Mouse (Mus musculus) cerebral cortex, adult 2 months (tissue): ENCODE measurements around the gene Cnot6.

Experiments
- WGBS: fragments of 180-500 bp; shearing (Covaris S2); methylation state at CpG from one replicate; pipeline ENCODE4 v1.1.7; 2018; 5-methylcytosine and 5-hydroxymethylcytosine counted together

The Cnot6 gene

DNA sequence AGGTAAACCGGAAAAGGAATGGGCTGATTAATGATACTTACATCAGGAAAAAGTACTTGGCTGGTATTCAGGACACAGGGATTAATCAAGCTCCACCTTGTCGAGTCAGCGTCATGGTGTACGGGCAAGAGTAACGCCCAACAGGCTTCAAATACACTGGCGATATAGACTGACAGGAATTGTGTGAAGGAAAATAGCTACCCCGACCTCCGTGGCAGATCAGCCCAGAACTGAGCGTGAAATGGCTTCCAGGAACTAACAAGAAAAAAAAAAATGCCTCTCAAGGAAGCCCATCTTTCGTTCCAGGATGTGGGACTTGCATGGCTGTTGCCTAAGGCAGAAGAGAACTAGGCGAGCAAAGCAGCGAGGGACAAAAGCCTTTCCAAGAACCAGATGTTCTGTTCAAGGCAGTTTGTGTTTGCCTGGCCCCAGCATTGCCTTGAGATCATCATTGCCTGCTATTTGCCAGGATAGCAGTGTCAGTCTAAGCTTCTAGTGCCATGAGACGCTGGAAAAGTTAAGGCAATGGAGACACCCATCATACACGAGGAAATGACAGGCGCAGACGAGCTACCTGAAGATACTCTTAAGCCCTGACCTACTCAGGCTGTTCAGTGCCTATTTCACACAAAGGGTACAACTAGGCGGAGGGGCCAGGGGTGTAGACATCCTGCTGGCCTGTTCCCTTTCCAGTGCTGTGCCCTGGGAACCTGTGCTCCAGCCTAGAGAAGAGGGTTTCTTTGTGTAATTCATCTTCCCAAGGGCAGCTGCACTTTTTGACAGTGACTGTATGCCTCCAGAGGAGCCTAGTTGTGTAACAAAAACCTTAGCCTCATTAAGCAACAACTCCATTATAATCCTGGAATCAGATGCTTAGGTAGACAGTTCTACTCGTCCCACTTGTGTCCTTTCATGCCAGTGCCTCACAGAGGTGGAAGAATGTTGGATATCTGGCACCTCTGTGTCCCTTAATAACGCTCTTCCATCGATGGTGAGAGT, 1.1 kb upstream of the Cnot6 start:
- WGBS = 32% methylated on average over 20 of the region's 20 CpGs

DNA sequence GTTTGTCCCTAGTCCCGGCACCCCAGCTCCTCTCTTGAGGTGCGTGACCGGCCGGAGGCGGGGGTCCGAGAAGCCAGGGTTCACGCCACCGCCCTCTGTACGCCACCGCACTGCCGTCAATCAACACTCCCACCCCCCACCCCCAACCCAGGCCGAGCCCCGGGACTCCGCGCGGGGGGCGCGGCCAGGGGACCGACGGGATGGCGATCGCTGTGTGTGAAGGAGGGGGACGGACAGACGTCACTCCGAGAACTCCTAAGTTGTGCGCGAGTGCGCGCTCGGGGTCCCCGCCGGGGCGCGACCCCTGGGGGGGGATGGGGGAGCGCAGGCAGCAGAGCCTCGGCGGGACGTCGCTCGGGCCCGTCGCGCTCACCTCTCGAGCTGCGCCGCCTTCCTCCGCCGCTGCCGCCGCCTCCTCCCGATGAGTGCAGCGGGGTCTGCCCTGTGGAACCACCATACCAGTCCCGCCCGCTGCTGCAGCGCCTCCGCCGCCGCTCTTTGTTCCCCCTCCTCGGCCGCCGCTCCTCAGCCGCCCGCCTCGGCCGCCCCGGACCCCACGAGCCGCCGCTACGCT, 455 bp downstream of the Cnot6 start:
- WGBS = under 1% methylated on average over 68 of the region's 70 CpGs

DNA sequence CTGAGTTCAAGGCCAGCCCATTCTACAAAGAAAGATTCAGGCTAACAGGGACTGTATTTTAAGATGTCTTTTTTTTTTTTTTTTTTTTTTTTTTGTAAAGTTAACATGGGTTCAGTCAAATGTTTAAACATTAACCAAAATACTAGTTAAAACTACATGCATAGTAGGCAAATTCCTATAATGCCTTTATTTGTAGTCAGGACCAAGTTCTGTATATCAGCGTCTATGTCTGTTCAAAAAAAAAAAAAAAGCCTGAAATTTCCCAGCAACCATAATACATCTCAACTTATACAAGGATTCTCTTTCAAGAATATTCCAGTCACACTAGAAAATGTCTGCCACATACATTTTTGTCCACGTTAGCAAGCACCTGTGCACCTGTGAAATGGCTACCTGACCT, 1.9 kb downstream of the Cnot6 start:
- 40% methylated on average over 2 of the region's 2 CpGs for WGBS

DNA sequence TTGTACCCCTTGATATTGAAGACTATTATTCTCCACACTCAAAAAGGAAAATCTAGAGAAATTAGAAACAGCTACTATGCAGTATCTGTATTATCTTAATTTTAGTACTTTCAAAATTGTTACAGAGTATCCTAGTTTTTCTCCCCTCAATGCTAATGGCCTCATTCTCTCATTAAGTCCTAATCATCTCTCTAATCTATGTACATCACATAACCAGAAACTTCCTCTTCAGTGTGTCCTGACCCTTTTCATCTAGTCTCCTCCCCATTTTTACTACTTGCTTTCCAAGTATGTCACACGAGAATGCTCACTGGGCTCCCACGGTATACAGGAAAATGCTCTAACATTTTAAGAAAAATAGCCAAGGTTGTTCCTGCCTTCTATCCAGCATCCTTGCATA, 4.7 kb downstream of the Cnot6 start:
- 60% methylated on average over 2 of the region's 2 CpGs for WGBS

DNA sequence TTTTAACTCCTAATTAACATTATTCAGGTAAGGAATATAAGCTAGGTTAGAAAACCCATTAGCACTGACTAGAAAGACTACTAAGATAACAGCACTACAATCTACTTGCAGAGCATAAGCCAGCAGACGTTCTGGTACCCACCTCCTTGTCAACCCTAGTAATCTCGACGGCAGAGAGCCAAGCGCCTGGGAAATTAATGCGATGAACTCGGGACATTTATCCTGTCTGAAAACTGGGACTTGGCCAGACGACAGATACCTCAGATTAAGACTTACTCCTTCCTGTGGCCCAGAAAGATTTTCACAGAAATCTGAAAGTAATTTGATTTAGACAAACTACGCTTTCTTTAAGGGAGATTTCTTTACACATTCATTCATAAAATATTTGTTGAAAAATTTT, 7.7 kb downstream of the Cnot6 start:
- 70% methylated on average over 8 of the region's 8 CpGs for WGBS

DNA sequence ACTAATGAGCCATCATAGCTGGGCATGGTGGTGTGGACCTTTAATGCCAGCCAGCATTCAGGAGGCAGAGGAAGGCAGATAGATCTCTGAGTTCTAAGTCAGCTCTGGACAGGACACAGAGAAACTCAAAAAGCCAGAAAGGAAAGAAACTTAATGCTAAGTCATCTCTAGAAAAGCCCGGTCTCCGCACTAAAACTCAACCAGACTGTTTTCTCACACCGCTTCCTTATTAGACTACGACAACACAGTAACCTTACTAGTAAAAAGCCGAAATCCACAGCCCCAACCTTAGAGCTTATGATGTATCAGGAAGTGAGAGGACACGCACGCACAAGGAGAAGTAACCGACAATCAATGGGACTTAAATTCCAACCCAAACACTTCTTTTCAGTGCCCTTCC, 10.5 kb downstream of the Cnot6 start:
- WGBS = 92% methylated on average over 8 of the region's 8 CpGs

DNA sequence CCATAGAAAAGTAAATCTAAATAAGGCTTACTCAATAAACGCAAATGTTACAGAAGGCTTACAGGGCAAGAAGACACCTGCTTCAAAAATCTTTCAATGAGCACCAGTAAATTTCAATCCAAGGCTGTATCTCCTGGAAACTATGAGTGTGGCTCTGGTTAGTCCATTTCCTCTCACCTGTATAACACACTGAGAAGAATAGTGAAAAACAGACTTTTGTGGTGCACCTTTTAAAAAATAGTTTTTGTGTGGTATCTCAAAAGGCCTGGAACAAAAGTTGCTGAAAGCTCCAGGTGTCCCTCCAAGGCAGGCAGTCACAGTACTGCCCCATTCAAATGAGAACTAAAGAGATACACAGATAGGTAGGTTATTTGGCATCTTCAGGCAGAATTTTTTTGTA, 13.4 kb downstream of the Cnot6 start:
- 93% methylated on average over 1 of the region's 1 CpGs for WGBS

DNA sequence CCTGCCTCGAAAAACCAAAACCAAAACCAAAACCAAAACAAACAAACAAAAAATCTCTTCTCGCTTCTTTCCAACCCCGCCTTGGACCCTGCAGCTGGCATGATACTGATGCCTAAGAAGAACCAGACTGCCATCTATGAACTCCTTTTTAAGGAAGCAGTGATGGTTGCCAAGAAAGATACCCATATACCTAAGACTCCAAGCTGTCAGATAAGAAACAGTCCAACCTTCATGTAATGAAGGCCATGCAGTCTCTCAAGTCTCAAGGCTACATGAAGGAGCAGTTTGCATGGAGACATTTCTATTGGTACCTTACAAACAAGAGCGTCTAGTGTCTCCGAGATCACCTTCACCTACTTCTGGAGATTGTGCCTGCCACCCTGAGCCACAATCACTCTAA, 14.7 kb downstream of the Cnot6 start:
- WGBS = 89% methylated on average over 5 of the region's 5 CpGs

DNA sequence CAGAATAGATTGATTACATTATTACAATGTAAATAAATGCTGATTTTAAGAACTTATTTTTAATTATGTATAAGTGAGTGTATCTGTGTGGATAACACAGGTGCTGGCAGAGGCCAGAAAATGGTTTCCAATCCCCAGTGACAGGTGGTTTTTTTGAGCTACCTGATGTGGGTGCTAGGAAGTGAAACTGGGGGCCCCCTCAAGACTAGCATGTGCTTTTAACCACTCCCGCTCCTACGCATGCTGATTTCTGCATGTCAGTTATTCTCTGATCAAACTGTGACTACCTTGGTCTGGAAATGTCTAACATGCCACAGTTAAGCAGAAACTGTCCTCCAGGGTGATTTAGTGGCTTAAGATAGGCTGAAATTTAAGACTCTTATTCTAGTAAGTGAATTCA, 16.1 kb downstream of the Cnot6 start:
- WGBS = 95% methylated on average over 2 of the region's 2 CpGs

DNA sequence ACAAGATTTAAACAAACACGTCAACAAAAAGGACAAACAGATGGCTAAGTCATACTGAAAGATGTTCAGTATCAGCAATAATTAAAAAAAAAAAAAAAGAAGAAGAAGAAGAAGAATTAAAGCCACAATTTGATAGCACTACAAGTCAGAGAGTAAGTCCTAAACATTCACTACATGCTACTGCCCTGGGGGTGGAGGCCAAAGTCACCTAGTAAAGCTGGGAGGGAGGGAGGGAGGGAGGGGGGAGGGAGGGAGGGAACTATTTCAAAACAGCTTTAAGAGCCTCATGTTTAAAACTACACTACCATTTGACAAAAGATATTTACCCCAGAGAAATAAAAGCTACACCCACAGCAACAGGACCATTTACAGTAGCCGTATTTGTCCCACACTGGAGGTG, 16.8 kb downstream of the Cnot6 start:
- WGBS = 63% methylated on average over 2 of the region's 2 CpGs

DNA sequence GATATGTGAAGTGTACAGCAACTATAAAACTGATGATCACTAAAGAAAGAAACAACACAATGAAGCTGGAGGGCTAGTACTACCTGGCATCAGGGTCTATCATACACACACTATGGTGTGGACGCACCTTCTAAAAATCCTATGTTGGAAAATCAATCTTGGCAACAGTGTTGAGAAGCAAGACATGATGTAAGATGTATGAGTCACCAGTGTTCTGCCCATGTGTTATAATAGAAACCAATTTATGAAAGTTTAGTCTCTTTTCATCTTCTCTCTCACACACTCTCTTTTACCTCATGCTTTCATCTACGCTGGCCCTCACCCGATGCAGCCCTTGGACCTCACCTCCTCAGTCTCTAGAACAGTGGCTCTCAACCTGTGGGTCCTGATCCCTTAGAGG, 17.5 kb downstream of the Cnot6 start:
- 57% methylated on average over 3 of the region's 3 CpGs for WGBS

DNA sequence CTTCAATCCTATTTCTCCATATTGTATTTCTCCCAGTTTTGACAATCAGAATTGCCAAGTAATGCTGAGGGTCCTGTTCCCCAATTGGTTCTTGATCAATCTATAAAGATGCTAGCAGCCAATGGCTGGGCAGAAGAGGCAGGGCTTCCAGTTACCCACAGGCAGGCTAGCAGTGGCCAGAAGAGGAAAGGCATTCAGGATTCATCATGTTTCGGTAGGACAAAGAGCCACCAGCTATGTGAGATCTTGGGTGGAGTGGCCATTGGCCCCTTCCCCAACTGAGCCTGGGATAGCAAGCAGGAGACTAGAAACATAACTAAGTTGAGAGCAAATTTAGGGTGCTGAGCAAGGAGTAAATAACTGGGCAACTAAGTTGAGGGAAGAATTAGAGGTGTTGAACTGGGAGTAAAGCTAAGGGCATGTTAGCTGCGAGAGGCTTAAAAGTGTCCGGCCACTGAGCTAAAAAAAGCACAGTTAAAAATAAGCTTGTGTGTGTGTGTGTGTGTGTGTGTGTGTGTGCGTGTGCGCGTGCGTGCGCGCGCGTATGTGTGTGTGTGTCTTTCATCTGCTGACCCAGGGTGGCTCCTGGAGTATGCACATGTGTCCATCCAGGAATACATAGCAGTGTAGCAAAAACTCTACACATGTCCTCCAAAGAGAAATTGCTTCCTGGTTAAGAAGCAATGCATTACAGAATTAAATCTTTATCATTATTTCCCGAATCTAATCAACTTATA, 28.1 kb downstream of the Cnot6 start:
- 87% methylated on average over 12 of the region's 12 CpGs for WGBS

DNA sequence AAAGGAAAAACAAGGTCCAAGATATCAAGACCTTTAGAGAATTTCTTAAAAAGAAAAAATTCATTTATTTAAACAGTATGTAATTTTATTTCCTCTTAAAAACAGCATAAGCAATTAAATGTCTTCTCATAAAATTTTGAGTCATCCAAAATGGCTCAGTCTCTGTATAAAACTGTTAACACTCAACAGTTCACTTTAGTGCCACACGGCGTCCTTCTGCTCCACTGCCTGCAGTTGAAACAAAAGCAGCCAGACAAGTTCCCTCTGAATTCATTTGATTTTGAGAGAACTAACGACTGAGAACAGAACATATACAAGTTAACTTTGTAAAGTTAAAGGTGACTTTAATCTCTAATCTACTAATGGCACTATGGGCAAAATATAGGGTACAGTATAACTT, 39.1 kb downstream of the Cnot6 start:
- WGBS = 33% methylated on average over 3 of the region's 3 CpGs

DNA sequence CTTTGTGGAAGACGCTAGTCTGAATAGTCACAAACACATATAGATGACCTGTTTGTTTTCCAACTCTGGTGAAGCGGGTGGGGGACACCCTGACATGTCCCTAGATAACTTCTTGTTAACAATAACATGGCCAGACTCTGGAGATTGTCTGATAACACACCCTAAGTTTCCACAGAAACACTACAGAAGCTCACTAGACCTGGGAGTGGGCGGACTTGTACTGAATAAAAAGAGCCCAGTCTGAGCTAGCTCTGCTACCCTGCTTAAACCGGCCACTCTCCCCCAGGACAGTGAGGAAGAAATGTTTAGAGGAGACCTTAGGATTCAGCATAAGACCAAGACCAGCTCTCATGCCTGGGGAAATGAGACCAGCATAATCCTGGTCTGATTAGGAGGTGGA, 47.1 kb downstream of the Cnot6 start:
- WGBS = 66% methylated on average over 4 of the region's 4 CpGs

DNA sequence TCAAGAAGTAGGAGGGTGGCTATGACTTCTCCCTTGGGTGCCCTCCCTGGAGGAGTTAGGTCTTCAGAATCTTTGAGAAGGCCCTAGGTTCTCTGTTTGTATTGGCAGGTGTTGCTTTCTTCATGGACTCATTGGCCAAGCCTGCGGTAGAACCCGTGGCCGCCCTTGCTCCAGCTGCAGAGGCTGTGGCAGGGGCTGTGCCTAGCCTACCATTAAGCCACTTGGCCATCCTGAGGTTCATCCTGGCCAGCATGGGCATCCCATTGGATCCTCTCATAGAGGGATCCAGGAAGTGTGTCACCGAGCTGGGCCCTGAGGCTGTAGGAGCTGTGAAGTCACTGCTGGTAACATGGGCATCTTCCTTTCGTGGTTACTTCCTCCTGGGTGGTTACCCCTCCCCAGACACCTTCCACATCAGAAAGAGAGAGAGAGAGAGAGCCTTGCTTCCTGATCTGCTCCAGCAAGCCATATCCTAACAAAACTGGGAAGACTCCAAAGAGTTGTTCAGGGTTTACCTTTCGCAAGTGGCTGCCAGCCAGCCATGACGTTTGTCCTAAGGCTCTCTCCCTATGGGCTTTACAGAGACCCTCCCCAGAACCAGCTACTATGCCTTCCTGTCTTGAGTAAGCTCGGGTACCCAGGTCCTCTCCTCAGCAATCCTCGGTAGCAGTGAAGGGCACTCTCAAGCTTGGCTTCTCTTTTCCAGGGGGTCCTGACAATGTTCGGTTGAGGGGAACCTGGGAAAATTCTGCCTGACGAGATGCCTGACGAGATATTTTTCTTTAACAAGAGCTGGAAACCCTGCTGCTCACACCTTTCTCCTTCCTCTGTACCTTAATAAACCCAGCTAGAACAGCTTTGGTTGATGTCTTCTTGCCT, 48.0 kb downstream of the Cnot6 start:
- 73% methylated on average over 12 of the region's 12 CpGs for WGBS

DNA sequence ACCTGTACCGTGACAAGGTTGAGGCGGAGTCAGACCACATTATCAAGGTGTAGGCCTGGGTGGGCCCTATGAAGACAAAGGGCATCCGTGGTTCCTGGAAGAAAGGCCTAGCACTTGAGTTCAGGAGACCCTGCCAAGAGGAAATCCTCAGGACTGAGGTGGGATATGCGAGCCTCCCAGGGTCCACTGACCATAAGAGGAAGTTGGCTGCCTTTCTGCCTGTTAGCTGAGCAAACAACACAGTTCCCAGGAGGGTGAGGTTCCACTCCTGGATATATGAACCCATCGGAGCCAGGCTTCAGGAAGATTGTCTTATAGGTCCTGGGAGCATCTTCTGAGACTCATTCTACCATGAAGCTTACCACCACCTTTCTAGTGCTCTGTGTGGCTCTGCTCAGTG, 49.2 kb downstream of the Cnot6 start, which contains the start of gene Scgb3a1:
Scgb3a1 (plus strand) TSS at position 301 of the 400 bp plus-strand sequence.
- WGBS = 90% methylated on average over 5 of the region's 5 CpGs

DNA sequence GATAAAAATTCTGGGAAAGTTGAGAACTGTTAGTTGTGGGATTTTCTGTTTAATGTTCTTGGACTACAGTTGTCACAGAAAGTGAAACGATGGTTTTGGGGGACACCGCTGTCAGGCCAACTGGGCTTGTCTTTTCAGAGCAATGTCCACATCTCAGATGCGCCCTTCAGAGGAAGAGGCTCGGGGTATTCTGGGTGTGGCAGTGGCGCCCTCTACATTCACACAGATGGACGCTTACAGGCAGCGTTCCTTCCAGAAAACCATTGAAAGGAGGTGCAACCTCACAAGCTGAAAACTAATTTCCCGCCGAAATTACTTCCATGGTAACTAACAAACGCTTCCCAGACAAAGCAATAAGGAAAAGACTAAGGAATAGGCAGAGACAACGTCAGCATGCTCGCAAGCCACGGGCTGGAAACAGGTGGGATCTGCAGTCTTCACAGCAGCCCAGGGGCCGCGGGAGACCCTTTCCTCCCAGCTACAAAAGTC, 50.2 kb downstream of the Cnot6 start:
- WGBS = 59% methylated on average over 15 of the region's 15 CpGs

DNA sequence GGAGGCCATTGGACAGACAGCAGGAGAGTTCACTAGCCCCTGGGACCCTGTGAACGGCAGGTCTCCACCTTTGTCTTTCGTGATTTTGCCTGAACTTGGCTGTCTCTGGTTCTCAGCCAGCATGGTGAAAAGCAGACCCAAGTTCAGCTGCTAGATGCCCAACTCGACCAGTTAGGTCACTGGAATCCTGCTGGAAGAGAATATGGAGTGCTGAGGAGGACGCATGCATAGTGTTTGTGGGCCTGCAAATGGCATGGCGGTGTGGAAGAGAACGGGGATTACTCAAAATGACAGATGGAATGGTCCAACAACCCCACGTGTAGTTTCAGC, 53.1 kb downstream of the Cnot6 start:
- WGBS = 73% methylated on average over 7 of the region's 7 CpGs

DNA sequence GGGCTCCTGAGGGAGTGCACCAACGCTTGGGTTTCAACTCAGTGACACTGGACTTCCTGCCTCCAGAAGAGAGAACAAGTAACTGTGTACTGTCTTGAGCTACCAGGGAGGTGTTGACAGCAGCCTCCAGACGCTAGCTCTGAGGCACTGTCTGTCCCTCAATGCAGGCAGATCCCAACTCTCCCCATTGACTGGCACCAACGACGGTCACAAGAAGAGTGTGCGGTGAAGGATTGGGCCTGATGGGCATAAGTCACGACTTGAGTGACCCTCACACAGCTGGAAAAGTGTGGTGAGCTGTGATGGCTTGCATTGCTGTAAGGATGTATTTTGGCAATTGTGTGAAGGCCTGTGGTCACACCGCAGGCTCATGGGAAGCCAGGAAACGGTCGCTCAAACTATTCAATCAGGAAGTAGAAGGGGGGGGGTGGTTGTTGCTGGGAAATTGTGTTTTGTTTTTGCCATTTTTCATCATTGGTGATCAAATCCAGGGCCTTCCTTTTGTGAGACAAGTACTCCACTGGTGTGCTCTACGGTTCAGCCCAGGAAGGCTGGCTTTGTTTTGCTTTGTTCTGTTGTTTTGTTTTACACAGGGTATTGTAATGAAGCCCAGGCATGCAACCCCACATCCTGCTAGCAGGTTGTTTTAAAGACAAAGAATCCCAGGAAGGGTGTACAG, 53.6 kb downstream of the Cnot6 start:
- 62% methylated on average over 10 of the region's 10 CpGs for WGBS

DNA sequence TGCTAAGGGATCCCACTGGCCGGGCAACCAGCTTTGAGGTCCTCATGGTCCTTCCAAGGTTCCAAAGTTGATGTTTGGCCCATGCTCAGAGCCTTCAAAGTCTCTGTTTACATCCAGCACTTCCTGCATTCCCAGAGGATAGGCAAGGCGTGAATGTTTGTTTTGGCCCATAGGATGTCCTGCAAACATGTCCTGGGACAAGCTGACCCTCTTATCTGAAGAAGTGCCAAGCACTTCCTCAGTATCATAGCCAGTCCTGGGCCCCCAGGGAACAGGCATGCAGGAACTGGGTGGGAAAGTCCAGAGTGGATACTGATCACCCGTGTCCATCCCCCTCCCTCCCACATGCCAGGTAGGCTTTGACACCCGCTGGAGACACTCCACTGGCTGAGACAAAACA, 54.5 kb downstream of the Cnot6 start:
- WGBS = 74% methylated on average over 4 of the region's 4 CpGs

DNA sequence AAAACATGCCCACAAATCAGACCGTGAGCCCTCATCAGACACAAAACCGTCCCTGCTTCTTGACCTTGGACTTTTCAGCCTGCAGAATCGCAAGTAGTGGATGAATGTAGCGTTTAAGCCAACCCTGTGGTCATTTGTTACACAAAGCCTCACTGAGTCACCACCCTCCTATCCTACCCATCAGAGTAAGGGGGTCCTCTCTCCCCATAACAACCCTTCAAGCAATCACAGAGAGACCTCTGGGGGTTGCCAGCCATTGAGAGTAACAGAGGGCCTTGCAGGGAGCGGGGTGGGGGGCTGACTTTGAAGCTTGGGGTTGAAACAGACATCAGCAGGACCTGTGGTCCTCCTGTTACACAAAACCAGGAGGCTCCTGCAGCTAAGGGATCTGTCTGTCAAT, 57.9 kb downstream of the Cnot6 start:
- 95% methylated on average over 5 of the region's 5 CpGs for WGBS
